Mouse (Mus musculus): ENCODE measurements at regions not wholly inside any gene's neighbourhood (a gene's known extent, or its start where the extent isn't known, plus 50 kb on each side); places are given as distances from the start of the nearest gene placed in this dataset.

DNA sequence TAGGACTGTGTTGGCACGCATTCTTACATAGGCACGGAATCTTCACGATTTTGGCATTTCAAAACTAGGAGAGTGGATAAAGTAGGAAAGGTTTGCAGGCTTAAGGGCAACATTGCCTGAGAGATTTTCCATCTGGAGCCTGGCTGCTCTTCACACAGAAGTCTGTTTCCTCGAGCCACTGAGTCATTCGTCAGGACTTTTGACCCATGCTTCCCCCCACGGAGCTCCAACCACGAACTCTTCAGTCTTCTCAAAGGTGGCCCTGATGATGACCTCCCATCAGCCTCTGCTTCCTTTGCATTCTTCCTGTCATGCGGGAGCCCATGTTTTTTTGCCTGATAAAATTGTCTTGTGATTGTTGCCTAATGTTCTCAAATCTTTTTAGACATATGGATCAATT is 365.5 kb upstream of the Slc35b3 start:
- Histone ChIP-seq H3ac (ENCODE audit: control insufficient read depth, insufficient read length, low read depth) (no peak overlapping the region), H3K79me3 (ENCODE audit: low read depth) (no peaks in the 10 kb centered on the region), H3K79me2 (ENCODE audit: control insufficient read depth, insufficient read depth) (no peaks in the 10 kb centered on the region), H3K4me3 (ENCODE audit: insufficient read depth, poor library complexity, severe bottlenecking) (no peak overlapping the region), H3K36me3 (ENCODE audit: control insufficient read depth, insufficient read depth) (no peaks in the 10 kb centered on the region), H3K27me3 (ENCODE audit: control insufficient read depth, insufficient read depth, insufficient read length) (no peaks in the 10 kb centered on the region)
- TF ChIP-seq CTCF (IDR thresholded peaks at IDR 0.05; ENCODE audit: control insufficient read depth, insufficient read depth, insufficient read length) (no peak), FOSL1 (IDR thresholded peaks at IDR 0.05; ENCODE audit: insufficient read depth, low read length, poor library complexity, severe bottlenecking) (no peak), CEBPB (IDR thresholded peaks at IDR 0.05; ENCODE audit: low read depth) (no peak), MYOG (IDR thresholded peaks at IDR 0.05; ENCODE audit: control insufficient read depth, extremely low read depth, insufficient read length) (no peak), MYOD1 (IDR thresholded peaks at IDR 0.05; ENCODE audit: control insufficient read depth, insufficient read length, low read depth) (no peak), MAX (IDR thresholded peaks at IDR 0.05) (no peak), USF1 (IDR thresholded peaks at IDR 0.05; ENCODE audit: low read depth) (no peak)

DNA sequence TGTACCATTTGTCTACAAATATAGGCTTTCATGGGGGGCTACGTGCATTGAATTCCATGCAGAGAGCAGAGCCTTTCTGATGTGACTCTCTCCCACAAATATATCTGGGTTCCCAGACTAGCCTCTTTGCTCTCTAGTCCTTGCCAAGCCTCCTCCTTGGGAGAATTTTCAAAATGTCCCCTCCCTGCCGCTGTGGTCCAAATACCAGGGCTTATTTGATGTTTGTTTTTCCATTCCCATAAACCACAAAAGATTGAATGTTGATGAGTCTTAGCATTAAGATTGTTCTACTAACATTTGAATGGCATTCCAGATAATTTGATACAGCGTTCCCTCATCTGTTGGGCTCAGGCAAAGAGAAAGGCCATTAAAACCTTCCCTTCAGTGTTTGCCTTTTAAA is 360.4 kb upstream of the Slc35b3 start:
- no peak for TF ChIP-seq FOSL1 (IDR thresholded peaks at IDR 0.05; ENCODE audit: insufficient read depth, low read length, poor library complexity, severe bottlenecking)
- no peak for TF ChIP-seq MYOG (IDR thresholded peaks at IDR 0.05; ENCODE audit: control insufficient read depth, extremely low read depth, insufficient read length)
- TF ChIP-seq CEBPB (IDR thresholded peaks at IDR 0.05; ENCODE audit: low read depth), result no peak
- no peak for TF ChIP-seq MAX (IDR thresholded peaks at IDR 0.05)
- no peak for TF ChIP-seq USF1 (IDR thresholded peaks at IDR 0.05; ENCODE audit: low read depth)
- TF ChIP-seq MYOD1 (IDR thresholded peaks at IDR 0.05; ENCODE audit: control insufficient read depth, insufficient read length, low read depth), result no peak
- no peak for TF ChIP-seq CTCF (IDR thresholded peaks at IDR 0.05; ENCODE audit: control insufficient read depth, insufficient read depth, insufficient read length)
- Histone ChIP-seq H3K36me3 (ENCODE audit: control insufficient read depth, insufficient read depth) (no peaks in the 10 kb centered on the region), H3K27me3 (ENCODE audit: control insufficient read depth, insufficient read depth, insufficient read length) (no peaks in the 10 kb centered on the region), H3ac (ENCODE audit: control insufficient read depth, insufficient read length, low read depth) (no peak overlapping the region), H3K79me3 (ENCODE audit: low read depth) (no peaks in the 10 kb centered on the region), H3K79me2 (ENCODE audit: control insufficient read depth, insufficient read depth) (no peaks in the 10 kb centered on the region), H3K4me3 (ENCODE audit: insufficient read depth, poor library complexity, severe bottlenecking) (no peak overlapping the region)

DNA sequence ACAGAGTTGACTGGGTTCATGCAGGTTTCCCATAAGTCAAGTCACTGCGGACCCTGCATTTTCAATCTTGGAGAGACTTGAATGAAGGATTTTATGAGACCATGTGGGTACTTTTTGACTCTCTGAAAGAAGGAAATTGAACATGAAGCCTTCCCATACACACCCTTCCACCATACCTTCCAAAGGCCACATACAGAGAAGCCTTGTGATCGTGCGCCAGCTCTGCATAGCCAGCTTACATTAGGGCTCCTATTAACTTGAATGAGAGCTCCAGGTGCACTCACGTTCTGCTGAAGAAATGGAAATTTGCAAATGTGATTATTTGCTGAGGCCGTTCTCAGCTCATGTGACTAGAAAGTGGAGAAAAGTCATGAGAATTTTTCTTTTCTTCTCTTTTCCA is 349.1 kb upstream of the Slc35b3 start:
- H3ac ChIP-seq (ENCODE audit: control insufficient read depth, insufficient read length, low read depth), result no peak overlapping the region
- no peaks in the 10 kb centered on the region for H3K36me3 ChIP-seq (ENCODE audit: control insufficient read depth, insufficient read depth)
- no peaks in the 10 kb centered on the region for H3K79me2 ChIP-seq (ENCODE audit: control insufficient read depth, insufficient read depth)
- H3K4me3 ChIP-seq (ENCODE audit: insufficient read depth, poor library complexity, severe bottlenecking), result no peak overlapping the region
- H3K79me3 ChIP-seq (ENCODE audit: low read depth), result no peaks in the 10 kb centered on the region
- TF ChIP-seq CEBPB (IDR thresholded peaks at IDR 0.05; ENCODE audit: low read depth), result no peak
- TF ChIP-seq USF1 (IDR thresholded peaks at IDR 0.05; ENCODE audit: low read depth), result no peak
- no peak for TF ChIP-seq MYOG (IDR thresholded peaks at IDR 0.05; ENCODE audit: control insufficient read depth, extremely low read depth, insufficient read length)
- TF ChIP-seq CTCF (IDR thresholded peaks at IDR 0.05; ENCODE audit: control insufficient read depth, insufficient read depth, insufficient read length), result no peak
- TF ChIP-seq MYOD1 (IDR thresholded peaks at IDR 0.05; ENCODE audit: control insufficient read depth, insufficient read length, low read depth), result no peak
- TF ChIP-seq FOSL1 (IDR thresholded peaks at IDR 0.05; ENCODE audit: insufficient read depth, low read length, poor library complexity, severe bottlenecking), result no peak
- no peak for TF ChIP-seq MAX (IDR thresholded peaks at IDR 0.05)
- H3K27me3 ChIP-seq (ENCODE audit: control insufficient read depth, insufficient read depth, insufficient read length), result no peaks in the 10 kb centered on the region

DNA sequence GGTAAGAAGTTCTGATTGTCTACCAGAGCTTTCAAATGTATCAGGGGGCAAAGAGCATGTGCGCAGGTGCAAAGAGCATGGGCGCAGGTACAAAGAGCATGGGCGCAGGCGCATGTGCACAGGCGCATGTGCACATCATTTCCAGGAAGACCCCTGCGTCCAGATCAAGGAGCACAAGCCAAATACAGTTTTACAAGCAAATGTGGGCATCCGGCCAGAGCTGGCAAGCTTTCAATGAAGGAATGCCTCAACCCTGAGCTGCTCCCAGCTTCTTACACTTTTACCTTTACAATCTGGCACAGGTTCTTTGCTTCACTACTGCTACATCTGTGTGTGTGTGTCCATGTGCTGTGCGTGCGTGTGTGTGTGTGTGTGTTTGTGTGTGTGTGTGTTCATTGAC is 347.2 kb upstream of the Slc35b3 start:
- no peaks in the 10 kb centered on the region for H3K79me3 ChIP-seq (ENCODE audit: low read depth)
- no peak for TF ChIP-seq CTCF (IDR thresholded peaks at IDR 0.05; ENCODE audit: control insufficient read depth, insufficient read depth, insufficient read length)
- TF ChIP-seq MYOG (IDR thresholded peaks at IDR 0.05; ENCODE audit: control insufficient read depth, extremely low read depth, insufficient read length), result no peak
- no peak for TF ChIP-seq MYOD1 (IDR thresholded peaks at IDR 0.05; ENCODE audit: control insufficient read depth, insufficient read length, low read depth)
- no peak for TF ChIP-seq FOSL1 (IDR thresholded peaks at IDR 0.05; ENCODE audit: insufficient read depth, low read length, poor library complexity, severe bottlenecking)
- no peak for TF ChIP-seq CEBPB (IDR thresholded peaks at IDR 0.05; ENCODE audit: low read depth)
- TF ChIP-seq MAX (IDR thresholded peaks at IDR 0.05), result no peak
- TF ChIP-seq USF1 (IDR thresholded peaks at IDR 0.05; ENCODE audit: low read depth), result no peak
- no peak overlapping the region for H3ac ChIP-seq (ENCODE audit: control insufficient read depth, insufficient read length, low read depth)
- H3K36me3 ChIP-seq (ENCODE audit: control insufficient read depth, insufficient read depth), result no peaks in the 10 kb centered on the region
- no peaks in the 10 kb centered on the region for H3K27me3 ChIP-seq (ENCODE audit: control insufficient read depth, insufficient read depth, insufficient read length)
- H3K79me2 ChIP-seq (ENCODE audit: control insufficient read depth, insufficient read depth), result no peaks in the 10 kb centered on the region
- no peak overlapping the region for H3K4me3 ChIP-seq (ENCODE audit: insufficient read depth, poor library complexity, severe bottlenecking)

DNA sequence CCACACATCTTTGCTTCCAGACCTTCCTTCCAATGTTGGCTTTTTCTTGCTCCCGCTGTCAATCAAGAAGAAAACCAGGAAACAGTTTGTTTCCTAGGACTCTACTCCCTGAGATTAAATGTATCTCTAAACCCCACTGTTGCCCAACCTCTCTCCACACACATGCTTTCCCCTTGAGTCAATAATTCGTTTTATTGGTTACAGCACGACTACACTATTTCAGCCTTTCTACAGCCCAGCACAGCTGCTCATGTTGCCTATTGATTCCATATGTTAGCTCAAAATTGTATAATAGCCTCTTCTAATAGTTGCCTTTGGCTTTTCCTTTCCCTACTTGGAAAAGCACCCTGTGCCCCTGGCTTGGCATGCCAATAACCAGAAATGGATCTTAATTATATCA is 346.2 kb upstream of the Slc35b3 start:
- H3ac ChIP-seq (ENCODE audit: control insufficient read depth, insufficient read length, low read depth), result no peak overlapping the region
- no peak overlapping the region for H3K4me3 ChIP-seq (ENCODE audit: insufficient read depth, poor library complexity, severe bottlenecking)
- TF ChIP-seq FOSL1 (IDR thresholded peaks at IDR 0.05; ENCODE audit: insufficient read depth, low read length, poor library complexity, severe bottlenecking) (no peak), MAX (IDR thresholded peaks at IDR 0.05) (no peak), MYOG (IDR thresholded peaks at IDR 0.05; ENCODE audit: control insufficient read depth, extremely low read depth, insufficient read length) (no peak), CEBPB (IDR thresholded peaks at IDR 0.05; ENCODE audit: low read depth) (no peak), USF1 (IDR thresholded peaks at IDR 0.05; ENCODE audit: low read depth) (no peak), MYOD1 (IDR thresholded peaks at IDR 0.05; ENCODE audit: control insufficient read depth, insufficient read length, low read depth) (no peak)
- no peaks in the 10 kb centered on the region for H3K27me3 ChIP-seq (ENCODE audit: control insufficient read depth, insufficient read depth, insufficient read length)
- no peaks in the 10 kb centered on the region for H3K79me3 ChIP-seq (ENCODE audit: low read depth)
- H3K79me2 ChIP-seq (ENCODE audit: control insufficient read depth, insufficient read depth), result no peaks in the 10 kb centered on the region
- H3K36me3 ChIP-seq (ENCODE audit: control insufficient read depth, insufficient read depth), result no peaks in the 10 kb centered on the region

DNA sequence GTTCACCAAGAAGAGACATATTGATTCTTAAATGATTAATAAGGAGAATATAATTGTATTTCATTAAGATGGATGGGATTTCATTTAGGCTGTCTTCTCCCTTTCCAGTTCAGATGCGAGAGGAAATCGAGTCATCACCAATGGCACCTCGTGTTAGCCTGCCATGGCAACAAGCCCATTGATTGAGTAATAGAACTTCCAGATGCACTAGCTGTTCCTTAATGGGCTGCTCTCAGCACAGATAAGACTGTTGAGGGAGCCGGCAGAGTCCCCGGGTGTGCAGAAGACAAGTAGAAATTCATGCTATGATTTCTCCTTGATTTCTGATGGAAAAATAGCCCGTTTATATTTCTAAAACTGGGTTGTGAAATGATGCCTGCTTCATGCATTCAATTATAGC is 336.5 kb upstream of the Slc35b3 start:
- Histone ChIP-seq H3K79me3 (ENCODE audit: low read depth) (no peaks in the 10 kb centered on the region), H3ac (ENCODE audit: control insufficient read depth, insufficient read length, low read depth) (no peak overlapping the region), H3K36me3 (ENCODE audit: control insufficient read depth, insufficient read depth) (no peaks in the 10 kb centered on the region), H3K79me2 (ENCODE audit: control insufficient read depth, insufficient read depth) (no peaks in the 10 kb centered on the region), H3K27me3 (ENCODE audit: control insufficient read depth, insufficient read depth, insufficient read length) (no peaks in the 10 kb centered on the region), H3K4me3 (ENCODE audit: insufficient read depth, poor library complexity, severe bottlenecking) (no peak overlapping the region)
- TF ChIP-seq CEBPB (IDR thresholded peaks at IDR 0.05; ENCODE audit: low read depth) (no peak), MYOD1 (IDR thresholded peaks at IDR 0.05; ENCODE audit: control insufficient read depth, insufficient read length, low read depth) (no peak), CTCF (IDR thresholded peaks at IDR 0.05; ENCODE audit: control insufficient read depth, insufficient read depth, insufficient read length) (no peak), FOSL1 (IDR thresholded peaks at IDR 0.05; ENCODE audit: insufficient read depth, low read length, poor library complexity, severe bottlenecking) (no peak), USF1 (IDR thresholded peaks at IDR 0.05; ENCODE audit: low read depth) (no peak), MAX (IDR thresholded peaks at IDR 0.05) (no peak), MYOG (IDR thresholded peaks at IDR 0.05; ENCODE audit: control insufficient read depth, extremely low read depth, insufficient read length) (no peak)

Data from C2C12 (cell line).